Mouse (Mus musculus): ENCODE results near the gene Fis1.
A peak's percentile ranks its signal among the peaks of the same experiment; 100 is the strongest.
"Not testable (repeated sequence)": the region's sequence is repeated elsewhere in the genome, so short reads cannot be mapped to it uniquely, and the experiment has no call there.

The Fis1 gene

GRCm38 (mm10) chr5:136940845-136941560 lies 12.1 kb upstream of the Fis1 start:
- ATAC-seq (ENCODE audit: low TSS enrichment) = no peak

DNA sequence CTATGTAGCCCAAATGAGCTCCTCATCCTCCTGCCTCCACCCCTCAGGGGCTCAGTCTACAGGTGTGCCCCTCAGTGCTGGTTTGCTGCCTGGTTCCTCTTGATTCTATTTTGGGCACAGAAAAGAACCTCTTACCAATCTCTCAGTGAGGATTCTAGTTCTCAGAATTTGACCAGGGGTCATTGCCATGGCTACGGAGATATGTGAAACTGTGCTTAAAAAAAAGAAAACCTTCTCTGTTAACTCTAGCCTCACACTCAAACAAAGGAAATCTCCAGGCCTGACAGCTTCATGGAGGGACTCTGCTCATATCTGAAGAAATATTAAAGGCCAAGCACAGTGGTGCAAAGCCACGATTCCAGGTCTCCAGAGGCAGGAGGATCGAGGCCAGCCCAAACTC lies 10.3 kb upstream of the Fis1 start:
- no peak for ATAC-seq (ENCODE audit: low TSS enrichment)

DNA sequence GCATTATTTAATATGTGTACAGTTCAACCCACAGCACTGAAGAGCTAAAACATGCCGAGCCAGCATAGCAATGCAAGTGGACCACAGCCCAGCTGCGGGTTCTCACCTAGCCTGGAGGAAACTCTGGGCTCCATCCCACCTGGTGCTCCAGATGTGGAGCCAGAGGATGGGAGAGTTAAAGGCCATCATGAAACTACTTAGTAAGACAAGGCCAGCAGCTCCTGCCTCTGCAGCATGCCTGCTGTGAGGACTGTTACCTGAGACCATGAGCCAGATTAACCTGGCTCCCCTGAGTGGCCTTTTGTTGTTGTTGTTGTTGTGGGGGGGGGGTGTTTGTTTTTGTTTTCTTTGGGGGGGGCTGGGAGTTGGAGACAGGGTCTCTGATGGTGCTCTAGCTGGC lies 9.7 kb upstream of the Fis1 start:
- ATAC-seq (ENCODE audit: low TSS enrichment) = no peak

GRCm38 (mm10) chr5:136945084-136945483 lies 8.0 kb upstream of the Fis1 start:
- ATAC-seq (ENCODE audit: low TSS enrichment) = peak; percentile 77; the same call in 1 of the 2 replicates

GRCm38 (mm10) chr5:136947874-136948273 lies 5.2 kb upstream of the Fis1 start:
- ATAC-seq (ENCODE audit: low TSS enrichment) = no peak

GRCm38 (mm10) chr5:136949551-136950336 lies 3.3 kb upstream of the Fis1 start:
- not testable (repeated sequence) for ATAC-seq (ENCODE audit: low TSS enrichment)

- no peak for ATAC-seq (ENCODE audit: low TSS enrichment)
These were observed 2.6 kb upstream of the Fis1 start for GRCm38 (mm10) chr5:136950521-136950920.

DNA sequence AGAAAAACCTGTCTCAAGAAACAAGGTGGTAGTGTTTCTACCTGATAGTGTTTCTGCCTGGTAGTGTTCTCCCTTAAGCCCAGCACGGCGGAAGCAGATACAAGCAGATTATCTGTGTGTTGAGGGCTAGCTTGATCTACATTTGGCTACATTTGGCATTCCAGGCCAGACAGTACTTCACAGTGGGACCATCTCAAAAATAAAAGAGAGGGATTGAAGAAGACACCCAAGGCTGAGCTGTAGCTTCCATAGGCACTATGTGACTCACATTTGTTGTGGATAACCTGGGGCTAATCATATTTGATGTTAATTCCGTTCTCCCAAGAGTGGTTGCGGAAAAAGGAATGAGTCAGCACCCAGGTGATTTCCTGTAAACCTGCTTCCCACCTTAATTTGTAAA lies 922 bp upstream of the Fis1 start:
- ATAC-seq (ENCODE audit: low TSS enrichment) = no peak

GRCm38 (mm10) chr5:136953440-136953951 lies 421 bp downstream of the Fis1 start:
- peak; percentile 27; the same call in 1 of the 2 replicates for ATAC-seq (ENCODE audit: low TSS enrichment)

GRCm38 (mm10) chr5:136955622-136956021 lies 2.5 kb downstream of the Fis1 start:
- no peak for ATAC-seq (ENCODE audit: low TSS enrichment)

DNA sequence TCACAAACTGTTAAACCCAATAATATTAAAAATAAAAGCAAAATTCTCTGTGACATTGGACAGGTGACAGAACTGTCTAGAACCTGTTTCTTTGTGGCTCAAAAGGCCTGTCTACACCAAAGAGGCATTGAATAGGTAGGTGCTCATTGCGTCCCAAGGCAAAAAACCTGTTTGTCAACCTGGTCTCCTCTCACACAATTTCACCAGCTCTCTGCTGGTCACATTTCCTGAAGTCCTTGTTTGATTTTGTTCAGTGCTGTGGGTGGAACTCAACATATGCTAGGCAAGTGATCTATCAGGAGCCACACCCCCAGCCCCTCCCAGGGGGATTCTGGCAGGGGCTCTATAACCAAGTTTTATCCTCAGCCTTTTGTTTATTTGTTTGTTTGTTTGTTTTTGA lies 4.2 kb downstream of the Fis1 start:
- no peak for ATAC-seq (ENCODE audit: low TSS enrichment)

- no peak for ATAC-seq (ENCODE audit: low TSS enrichment)
These were observed 6.0 kb downstream of the Fis1 start for GRCm38 (mm10) chr5:136958991-136959605.

GRCm38 (mm10) chr5:136960053-136960452 lies 7.0 kb downstream of the Fis1 start:
- no peak for ATAC-seq (ENCODE audit: low TSS enrichment)

- no peak for ATAC-seq (ENCODE audit: low TSS enrichment)
These were observed 8.4 kb downstream of the Fis1 start for GRCm38 (mm10) chr5:136961334-136961982.

DNA sequence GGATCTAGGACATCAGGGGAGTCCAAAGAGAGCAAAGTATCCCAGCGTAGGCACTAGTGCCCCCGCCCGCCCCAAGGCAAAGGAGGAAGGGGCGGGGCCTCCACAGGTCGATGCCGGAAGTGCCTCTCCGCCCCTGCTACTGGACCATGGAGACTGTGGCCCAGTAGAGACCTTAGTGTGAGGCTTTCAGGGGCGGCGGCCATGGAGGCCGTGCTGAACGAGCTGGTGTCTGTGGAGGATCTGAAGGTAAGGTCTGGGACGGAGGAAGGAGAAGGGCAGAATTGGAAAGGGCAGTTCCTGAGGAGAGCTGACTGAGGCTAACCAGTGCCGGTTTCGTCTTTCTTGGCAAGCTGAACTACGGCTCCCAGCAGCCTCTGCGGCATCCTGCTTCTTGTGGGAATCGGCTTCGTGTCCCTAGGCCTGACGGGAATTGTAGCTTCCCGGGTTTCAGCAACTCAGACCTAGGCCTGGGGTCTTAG lies 8.9 kb downstream of the Fis1 start:
- ATAC-seq (ENCODE audit: low TSS enrichment) = peak; percentile 92

DNA sequence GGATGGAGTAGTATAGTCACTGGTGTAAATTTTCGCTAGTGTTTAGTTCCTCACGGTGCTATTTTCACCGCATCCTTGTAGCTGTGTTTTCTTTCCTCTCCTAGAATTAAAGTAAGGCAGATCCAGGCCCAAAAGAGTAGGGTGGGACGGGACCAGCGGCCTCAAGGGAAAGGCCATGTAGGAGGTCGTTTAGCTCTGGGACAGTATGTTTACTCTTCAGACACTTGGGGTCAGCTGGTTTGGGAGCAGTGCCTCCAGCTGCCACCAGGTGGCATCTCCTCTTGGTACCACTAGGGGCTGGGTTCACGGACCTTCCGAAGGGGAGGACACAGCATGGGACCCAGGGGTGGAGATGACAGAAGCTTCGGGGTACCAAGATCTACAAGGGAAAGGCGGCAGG lies 9.4 kb downstream of the Fis1 start:
- ATAC-seq (ENCODE audit: low TSS enrichment) = peak; percentile 41; the same call in 1 of the 2 replicates

DNA sequence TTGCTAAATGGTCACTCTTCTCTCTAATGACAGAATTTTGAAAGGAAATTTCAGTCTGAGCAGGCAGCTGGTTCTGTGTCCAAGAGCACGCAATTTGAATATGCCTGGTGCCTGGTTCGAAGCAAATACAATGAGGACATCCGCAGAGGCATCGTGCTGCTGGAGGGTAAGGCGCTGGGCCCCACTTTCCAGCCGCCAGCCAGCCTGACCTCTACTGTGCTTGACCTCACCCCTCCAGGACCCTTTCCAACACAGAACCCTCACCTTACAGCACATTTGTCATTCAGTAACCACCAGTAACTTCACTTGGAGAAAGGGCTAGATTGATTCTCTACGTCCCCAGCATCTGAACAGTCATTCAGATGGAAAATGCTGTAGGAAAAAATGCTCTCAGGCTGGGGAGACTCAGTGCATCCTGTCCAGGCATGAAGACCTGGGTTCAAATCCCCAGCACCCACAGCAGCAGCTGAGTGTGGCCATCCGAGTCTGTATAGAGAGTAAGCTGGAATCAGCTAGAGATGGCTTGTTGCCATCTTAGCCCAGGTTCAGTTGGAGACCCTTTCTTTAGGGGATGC lies 10.0 kb downstream of the Fis1 start:
- ATAC-seq (ENCODE audit: low TSS enrichment) = no peak

DNA sequence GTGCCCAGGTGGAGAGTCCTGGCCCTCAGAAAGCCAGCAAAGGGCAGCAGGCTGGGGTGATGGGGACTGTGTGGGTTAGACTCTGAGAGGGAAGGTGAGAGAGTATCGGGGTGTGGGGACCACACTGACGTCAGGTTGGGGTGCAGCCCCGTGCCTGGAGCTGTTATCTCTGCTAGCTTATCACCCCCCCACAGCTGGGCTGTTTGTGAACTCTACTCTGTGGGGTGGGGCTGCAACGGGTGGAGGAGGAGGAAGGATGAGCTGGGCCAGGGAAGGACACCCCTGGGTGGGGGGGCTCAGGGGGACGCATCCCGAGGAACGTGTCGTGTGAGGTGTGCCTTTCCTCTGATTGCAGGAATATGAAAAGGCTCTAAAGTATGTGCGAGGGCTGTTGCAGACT lies 12.1 kb downstream of the Fis1 start:
- no peak for ATAC-seq (ENCODE audit: low TSS enrichment)

DNA sequence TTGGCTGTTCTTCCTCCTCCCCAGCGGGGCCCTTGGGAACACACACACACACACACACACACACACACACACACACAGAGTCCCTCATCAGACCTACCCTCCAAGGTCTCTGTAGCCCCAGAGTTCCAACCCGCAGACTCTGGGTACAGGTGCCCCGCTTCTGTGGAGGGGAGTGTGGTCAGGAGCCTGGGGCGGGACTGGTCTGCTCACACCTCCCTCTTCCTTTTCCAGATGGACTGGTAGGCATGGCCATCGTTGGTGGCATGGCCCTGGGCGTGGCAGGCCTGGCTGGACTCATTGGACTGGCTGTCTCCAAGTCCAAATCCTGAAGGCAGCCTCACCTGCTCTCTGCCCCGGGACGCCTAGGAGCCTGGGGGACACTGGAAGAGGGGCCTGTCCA lies 12.6 kb downstream of the Fis1 start:
- no peak for ATAC-seq (ENCODE audit: low TSS enrichment)

DNA sequence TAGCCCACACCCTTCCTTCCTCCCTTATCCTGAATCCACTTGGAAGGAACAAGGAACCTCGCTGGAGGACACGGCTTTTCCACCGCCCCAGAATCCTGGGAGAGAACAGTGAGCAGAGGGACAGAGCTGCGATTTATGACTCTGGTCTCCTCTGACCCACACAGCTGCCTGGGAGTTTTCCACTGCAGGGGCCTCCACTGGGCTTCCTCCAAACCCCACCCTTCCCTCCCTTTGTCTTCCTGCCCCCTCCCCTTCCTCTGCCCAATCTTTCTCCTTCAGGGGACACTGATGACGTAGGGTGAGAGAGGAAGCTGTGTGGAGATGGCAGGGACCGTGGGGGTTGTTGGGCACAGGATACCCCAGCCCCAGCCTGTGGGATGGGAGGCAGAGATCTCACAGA lies 13.3 kb downstream of the Fis1 start, which contains the start of gene Cldn15:
Gene Cldn15 (plus strand): TSS at position 286 of the 400 bp plus-strand sequence.
- ATAC-seq (ENCODE audit: low TSS enrichment) = no peak

DNA sequence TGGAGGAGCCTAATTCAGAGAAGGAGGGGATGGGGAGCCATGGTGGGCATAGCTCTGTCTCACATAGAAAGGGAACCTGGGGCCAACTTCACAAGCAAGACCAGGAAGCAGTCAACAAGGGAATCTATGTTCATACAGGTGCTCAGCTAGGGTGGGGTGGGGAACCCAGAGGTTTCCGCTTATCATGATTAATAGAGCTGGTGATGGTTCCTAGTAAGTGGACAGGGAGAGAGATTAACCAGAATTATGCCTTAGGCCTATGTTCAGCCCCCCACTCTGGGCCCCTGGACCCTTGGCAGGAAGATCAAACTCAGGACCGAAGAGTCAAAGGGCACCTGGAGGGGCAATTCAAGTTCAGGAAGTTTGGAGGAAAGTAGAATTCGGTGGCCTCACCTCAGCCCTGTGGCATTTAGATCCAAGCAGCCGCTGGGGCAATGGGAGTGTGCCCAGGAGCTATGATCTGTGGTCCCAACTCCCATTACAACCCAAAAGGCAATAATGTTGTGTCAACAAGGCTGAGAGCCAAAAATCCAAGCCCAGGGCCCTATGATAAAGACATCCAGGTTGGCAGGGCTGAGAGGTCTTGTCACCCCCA lies 13.9 kb downstream of the Fis1 start:
- no peak for ATAC-seq (ENCODE audit: low TSS enrichment)
